Mouse (Mus musculus) granulocyte monocyte progenitor cell, adult 5-6 weeks (primary cell): Measurements from ENCODE around the gene Ahnak2. TPM values are rescaled to one million over a fixed set of nuclear protein-coding genes. Genes with fewer than 3 reads are reported as not detected.
"Not testable (repeated sequence)": the region's sequence is repeated elsewhere in the genome, so short reads cannot be mapped to it uniquely, and the experiment has no call there.

Source experiments
- ATAC-seq: replicated peaks from 2 replicates; pipeline ENCODE4 v1.8.0; 2016; ENCODE audit warnings: mild to moderate bottlenecking, moderate TSS enrichment, inconsistent platforms; ENCODE audit not compliant: poor library complexity, severe bottlenecking
- total RNA-seq, 2 experiments: library from RNA; stranded (forward) in 1 of 2; stranded (reverse) in 1 of 2; fragments of 200-712, 200-1000 nt in 1 of 2; fragments of >200 nt in 1 of 2; fragmentation: Nextera tagmentation in 1 of 2; gene quantifications; 2 replicates each; pipeline ENCODE4 v1.2.3; 2014 to 2017

The Ahnak2 gene
- total RNA-seq, 2 experiments from 2014 or later, result not detected

DNA sequence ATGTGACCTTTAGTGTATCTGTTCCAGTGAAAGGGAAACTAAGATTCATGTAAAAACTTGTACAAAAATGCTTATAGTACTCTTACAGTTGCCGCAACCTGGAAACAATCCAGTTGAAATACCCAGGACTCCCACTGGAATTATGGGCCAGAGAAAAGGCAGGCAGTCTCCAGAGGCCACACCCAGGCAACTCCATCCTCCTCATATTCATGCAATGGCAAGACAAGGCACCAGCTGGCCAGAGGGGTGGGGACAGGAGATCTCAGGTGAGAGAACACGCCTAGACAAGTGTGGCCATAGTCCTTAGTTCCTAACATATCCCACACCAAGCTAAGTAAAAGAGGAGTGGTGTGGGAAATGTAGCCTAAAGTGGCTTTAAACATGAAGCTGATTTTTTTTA is 20.2 kb upstream of the Ahnak2 start:
- no peak for ATAC-seq

- ATAC-seq, result no peak
Measured at GRCm38 (mm10) chr12:112821974-112822373, 19.5 kb upstream of the Ahnak2 start.

DNA sequence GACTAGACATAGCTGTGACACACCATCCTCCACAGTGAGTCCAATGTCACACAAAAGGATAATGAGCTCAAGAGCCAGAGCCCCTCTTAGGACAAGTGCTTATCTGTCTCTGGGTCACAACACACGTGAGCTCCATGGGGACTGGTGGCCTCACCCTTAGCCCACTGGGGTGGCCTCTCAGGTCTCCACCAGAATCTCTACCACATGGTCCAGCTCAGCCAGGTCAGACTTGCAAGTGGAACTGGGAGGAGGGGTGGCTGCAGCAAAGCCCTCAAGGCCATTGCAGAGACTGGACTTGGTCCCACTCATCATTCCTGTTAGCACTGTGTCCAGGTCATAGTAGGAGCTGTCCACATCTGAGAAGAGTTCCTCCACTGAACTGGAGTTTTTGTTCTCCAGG is 18.8 kb upstream of the Ahnak2 start:
- ATAC-seq, result no peak

DNA sequence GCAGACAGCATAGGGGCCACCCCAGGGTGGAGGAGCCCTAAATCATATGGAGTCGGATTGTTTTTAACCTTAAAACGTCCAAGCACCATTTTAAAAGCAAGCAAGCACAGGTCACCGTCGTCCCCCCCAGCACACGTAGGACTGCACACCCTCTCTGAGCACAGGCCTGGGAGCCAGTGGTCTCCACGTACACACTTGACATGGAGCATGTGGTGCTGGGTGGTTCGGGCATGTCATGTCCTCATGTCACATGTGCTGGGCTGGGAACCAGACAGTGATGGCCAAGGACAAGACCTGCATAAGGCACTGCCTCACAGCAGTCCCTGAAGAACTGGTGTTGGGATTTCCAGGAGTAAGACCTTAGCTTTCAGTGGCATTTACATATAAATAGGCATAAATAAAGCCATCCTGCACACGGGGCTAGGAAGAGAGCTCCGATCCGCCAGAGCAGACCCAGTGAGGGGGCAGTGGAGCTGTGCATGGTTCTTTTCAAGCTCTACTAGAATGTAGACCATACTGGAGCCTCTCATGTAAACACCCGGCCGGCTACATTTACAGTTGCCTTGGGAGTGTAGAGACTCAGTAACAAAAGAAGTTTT is 18.0 kb upstream of the Ahnak2 start:
- ATAC-seq, result no peak

DNA sequence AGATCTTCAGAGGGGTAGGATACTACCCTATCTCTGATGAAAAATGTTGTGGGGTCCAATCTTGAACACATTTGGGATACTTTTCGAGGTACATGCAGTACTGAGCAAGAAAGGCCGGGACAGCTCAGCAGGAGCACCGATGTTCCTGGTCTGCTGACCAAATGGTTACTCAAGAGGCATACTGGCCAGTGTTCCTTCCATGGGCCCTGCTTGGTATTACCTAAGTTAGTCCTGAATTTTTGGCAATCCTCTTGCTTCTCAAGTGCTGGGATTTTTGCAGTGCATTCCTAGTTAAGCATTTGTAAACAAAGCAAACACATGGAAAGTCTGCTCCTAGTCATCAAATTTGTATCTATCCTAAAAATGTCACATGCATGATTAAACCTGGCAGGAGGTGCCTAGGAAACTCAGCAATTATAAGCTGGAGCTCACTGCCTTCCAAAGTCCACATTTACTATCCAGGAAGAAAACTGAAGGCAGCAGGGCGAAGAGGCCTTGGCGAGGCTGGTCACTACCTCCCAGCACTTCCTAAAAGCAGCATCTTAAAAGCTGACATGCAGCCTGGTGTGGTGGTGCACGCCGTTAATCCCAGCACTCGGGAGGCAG is 16.7 kb upstream of the Ahnak2 start:
- no peak for ATAC-seq

DNA sequence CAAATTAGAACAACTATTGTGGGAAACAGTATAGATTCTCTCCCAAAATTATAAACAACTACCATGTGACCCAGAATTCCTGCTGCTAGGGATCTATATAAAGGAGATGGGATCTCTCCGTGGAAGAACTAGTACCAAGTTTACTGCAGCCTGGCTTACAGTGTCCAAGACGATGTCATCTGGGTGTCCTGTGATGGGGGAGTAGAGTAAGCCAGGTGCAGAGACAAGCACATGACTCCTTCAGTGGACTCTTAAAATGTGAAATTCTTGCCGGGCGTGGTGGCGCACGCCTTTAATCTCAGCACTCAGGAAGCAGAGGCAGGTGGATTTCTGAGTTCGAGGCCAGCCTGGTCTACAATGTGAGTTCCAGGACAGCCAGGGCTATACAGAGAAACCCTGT is 14.4 kb upstream of the Ahnak2 start:
- not testable (repeated sequence) for ATAC-seq

- ATAC-seq, result peak; percentile 66
Measured at GRCm38 (mm10) chr12:112816294-112816693, 13.8 kb upstream of the Ahnak2 start.

DNA sequence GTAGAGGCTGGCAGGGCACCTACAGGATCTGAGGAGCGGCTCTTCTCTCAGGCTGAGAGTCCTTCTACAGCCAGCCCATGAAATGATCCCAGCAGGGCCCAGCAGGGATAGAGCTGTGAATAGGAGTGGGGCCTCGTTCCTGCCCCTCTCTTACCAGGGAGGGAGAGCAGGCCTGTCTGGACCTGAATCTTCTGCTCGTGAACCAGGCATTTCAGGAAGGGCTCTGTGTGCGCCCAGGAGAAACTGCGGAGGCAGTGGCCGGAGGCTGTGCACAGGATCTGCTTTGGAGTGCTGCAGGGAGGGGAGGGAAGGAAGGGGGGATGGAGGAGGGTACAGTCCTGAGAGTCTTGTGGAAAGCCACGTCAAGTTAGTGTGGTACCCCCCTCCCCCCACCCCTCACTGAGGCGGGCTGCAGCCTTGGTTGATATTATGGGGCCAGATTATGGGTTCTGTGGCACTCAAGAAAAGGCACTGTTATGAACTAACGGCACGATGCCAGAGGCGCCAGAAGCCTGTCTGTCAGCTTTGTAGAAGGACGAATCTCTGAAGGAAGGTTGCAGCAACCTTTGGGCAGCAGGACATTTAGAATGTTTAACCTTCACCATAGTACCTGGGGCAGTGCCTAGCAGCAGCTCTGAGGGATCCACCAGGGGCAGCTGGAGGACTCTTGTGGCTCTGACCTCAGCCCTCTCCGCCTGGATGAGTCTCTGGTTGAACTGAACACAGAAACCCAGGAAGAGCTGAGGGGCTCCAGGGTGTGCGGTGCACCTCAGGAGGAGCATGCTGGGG is 12.4 kb upstream of the Ahnak2 start:
- no peak for ATAC-seq

DNA sequence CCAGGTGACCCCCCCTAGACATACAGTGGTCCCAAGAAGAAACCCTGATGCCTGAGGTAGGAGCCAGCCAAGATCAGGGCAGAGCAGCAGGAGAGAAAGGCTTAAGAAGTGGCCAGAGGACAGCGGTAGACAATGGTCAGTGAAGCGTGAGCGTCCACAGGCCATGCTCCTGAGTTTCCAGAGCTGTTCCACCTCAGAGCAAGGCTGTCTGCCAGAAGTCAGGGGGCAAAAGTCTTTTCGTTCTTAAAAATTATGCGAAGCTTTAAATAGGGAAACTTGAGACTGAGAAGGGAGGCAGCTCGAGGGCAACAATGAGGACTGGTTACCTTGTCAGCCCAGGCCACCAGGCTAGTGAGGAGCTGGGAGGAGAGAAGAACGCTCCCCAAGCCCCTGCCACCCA is 10.9 kb upstream of the Ahnak2 start:
- ATAC-seq, result no peak

DNA sequence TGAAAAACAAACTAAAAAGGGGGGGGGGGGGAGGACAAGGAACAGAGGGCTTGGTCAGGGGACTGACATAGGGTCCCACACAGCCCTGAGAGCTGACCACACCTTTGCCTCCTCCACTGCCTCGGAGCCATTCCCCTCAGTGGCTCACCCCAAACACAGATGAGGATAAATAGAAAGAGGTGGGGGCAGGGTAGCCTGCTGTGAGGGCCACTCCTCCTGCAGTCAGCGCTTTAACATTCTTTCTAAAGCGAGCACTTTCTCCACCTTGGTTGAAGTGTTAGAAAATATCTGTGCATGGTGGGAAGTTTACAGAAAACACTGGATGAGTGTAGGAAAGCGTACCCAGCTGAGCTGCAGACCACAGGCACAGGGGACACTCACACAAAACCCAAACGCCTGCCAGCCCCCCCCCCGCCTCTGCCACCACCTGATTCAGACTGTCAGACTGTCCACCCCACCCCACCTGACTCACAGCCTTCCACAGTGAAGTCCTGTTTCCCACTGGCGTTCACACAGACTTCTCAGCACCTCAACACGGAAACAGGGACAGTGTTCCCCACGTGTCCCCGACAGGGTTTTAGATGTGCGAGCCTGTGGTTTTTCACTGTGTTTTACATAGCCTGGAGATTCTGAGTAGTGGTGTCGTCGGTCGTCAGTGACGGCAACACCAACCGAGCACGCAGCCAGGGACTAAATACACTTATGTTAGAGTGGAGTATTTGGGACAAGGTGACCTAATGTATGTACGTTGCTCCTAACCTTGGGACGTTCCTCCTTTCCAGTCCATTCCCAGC is 7.8 kb upstream of the Ahnak2 start:
- no peak for ATAC-seq

DNA sequence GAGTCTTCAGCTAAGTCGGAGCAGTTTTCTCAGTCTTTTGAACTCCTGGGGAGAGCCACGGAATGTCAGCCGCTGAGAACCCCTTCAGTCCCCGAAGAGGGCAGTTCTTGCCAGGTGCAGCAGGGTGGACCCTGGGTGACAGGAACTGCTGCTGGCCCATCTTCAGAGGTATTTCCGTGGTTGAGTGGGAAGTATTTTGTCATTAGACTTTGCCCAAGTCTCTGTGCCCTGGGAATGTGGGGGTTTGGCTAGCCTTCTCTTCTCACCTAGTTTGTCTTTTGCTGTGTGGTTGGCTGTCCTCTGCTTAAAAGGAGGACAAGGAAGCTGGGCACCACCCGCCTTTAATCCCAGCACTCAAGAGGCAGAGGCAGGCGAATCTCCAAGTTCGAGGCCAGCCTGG is 7.2 kb upstream of the Ahnak2 start:
- no peak for ATAC-seq

DNA sequence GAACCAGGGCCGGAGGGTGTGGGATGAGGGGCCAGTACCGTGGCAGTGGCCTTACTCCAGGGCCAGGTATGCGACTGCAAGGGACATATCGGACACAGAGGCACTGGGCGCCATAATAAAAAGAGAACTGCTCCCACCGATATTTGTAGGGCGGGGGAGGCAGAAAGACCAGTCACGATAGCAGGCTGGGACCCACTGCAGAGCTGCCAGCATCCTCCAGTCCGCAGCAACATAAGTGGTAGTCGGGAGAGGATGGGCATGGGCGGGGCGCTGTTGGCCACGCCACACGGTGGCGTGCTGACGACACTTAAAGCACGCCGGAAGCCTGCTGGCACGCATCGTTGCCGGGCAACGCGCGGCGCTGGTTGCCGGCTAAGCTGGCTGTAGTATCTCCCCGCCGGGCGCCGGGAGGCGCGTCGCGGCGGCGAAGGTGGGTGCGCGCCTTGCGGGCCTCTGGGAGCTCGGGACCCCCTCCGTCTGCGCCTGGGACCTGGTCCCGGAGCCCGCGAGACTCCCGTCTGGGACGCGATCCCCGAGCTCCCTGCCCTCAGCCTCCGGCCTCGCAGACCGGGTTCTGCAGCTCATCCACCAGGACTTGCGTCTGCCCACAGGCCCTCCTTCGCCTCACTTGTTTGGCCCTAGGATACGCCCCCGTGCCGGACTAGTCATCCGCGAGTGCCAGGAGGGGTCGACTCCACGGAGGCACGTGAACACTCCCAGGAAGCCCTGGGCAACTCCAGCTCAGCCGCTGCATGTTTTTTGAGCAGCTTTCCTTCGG is 6.3 kb upstream of the Ahnak2 start, which contains the start of gene Clba1:
Clba1 (plus strand) TSS at position 351 of the 778 bp plus-strand sequence.
- ATAC-seq, result peak; percentile 90

GRCm38 (mm10) chr12:112808212-112808586 is 5.7 kb upstream of the Ahnak2 start:
- no peak for ATAC-seq

GRCm38 (mm10) chr12:112807796-112808195 is 5.3 kb upstream of the Ahnak2 start:
- ATAC-seq, result no peak

DNA sequence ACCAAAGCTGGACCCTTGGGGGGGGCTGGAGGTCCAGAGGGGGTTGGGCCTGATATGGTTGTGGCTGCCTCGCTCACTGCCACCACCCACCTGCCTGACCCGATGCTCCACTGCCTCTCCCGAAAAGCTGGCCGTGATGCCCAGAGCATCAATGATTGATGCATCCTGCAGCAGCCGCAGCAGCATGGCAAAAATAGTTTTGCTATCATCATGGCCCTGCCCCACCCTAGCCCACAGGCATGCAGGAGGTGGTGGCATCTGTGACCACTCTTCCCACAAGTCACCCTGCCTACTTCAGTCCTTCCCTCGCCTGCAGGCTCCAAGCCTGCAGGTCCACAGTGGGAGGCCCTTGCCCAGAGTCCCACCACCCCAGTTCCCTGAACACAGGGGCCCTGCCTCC is 3.6 kb upstream of the Ahnak2 start:
- no peak for ATAC-seq

GRCm38 (mm10) chr12:112804046-112804445 is 1.6 kb upstream of the Ahnak2 start:
- ATAC-seq, result no peak

- ATAC-seq, result no peak
Measured at GRCm38 (mm10) chr12:112802917-112803316, 460 bp upstream of the Ahnak2 start.

DNA sequence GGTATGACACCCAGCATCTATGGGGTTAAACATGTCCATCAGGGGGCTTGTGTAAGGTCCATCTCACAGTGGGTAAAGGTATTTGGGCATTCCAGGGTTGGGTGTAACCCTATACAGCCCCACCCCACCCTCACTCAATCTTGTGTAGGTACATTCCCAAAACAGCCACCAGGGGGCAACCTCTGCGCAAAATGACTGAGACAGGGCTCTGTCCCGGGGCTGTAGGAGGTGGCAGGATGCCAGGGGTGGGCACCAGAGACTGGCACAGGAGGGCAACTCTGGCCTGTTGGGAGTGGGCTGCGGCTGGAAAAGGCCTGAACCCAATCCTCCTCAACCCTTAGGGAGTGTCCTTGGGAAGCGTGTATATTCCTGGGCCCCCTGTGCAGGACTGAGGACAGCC is 2.0 kb downstream of the Ahnak2 start:
- ATAC-seq, result peak; percentile 56

- ATAC-seq, result no peak
Measured at GRCm38 (mm10) chr12:112799237-112799970, 3.1 kb downstream of the Ahnak2 start.
